7 mouse cellular contexts compared by ENCODE assay signal in the genomic region with DNA sequence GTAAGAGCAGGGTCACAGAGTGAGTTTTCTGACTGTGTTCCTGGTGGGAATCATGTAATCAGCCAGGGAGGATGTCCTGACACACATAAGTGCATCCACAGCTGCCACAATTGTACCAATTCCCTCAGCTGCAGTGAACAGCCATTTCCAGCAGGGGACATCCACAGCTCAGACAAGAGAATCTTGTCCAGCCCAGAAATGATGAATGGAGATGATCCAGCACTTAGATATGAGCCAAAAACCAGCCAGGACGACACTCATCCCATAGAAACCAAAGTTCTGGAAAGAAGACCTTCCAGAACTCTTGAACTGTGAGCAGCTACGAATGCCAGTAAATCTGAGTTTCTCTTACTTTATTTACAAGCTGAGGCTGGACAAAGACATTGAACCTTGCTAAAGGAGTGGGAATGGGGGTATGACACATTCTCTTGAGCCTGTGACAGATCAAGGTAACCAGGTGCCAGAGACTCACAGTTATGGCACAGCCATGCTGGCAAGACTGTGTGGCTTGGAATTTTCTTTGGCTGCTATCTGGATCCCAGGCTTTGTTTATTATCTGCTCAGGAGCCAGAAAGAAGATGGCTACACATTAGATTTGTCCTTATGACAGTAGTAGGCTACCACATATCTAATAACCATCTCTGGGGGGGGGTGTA.
DNase-seq lines count a peak whose midpoint lies in the region; ATAC-seq and TF ChIP-seq lines count a peak whose summit lies in the region.

No protein-coding gene starts in this region.

- peak; percentile 18 for DNase-seq in R1 (ENCODE audit: low read depth, low spot score)
- peak; percentile 43 for DNase-seq in embryo, embryonic 9.5 days (ENCODE audit: extremely low spot score)
- DNase-seq in hindbrain, embryonic 11.5 days (ENCODE audit: low spot score): peak; percentile 65
- DNase-seq in left cerebral cortex, postnatal 10 days (ENCODE audit: extremely low spot score in 1 of 2, low spot score in 2 of 2): peak; percentile 51 to 66
- no peak for DNase-seq in thymus, postnatal 25 days

- WGBS in hindbrain, embryonic 11.5 days: 54% methylated on average over 2 of the region's 2 CpGs
- 48% methylated on average over 2 of the region's 2 CpGs for WGBS in midbrain, embryonic 16.5 days

- no peak overlapping the region for H3K4me2 ChIP-seq in hindbrain, embryonic 11.5 days (replicated peaks; ENCODE audit: low read depth, low read length)
- no peak overlapping the region for H3K4me2 ChIP-seq in midbrain, embryonic 16.5 days (ENCODE audit: low read length)

- TF ChIP-seq EP300 in ES-Bruce4 (IDR thresholded peaks at IDR 0.05; ENCODE audit: insufficient read depth, low read depth, low read length): no peak

- H3K27ac ChIP-seq in ES-Bruce4 (ENCODE audit: insufficient read depth, low read length): no peak overlapping the region
- no peak overlapping the region for H3K27ac ChIP-seq in hindbrain, embryonic 11.5 days (ENCODE audit: low read depth, low read length)
- no peak overlapping the region for H3K27ac ChIP-seq in midbrain, embryonic 16.5 days (ENCODE audit: low read length)

- H3K9me3 ChIP-seq in ES-Bruce4 (replicated peaks; ENCODE audit: control insufficient read depth, insufficient read depth, low read length, poor library complexity, severe bottlenecking): no peaks in the 10 kb centered on the region
- H3K9me3 ChIP-seq in hindbrain, embryonic 11.5 days (ENCODE audit: control insufficient read depth, low read length): no peaks in the 10 kb centered on the region
- no peaks in the 10 kb centered on the region for H3K9me3 ChIP-seq in midbrain, embryonic 16.5 days (replicated peaks; ENCODE audit: control insufficient read depth, low read length, poor library complexity, severe bottlenecking)

- H3K9ac ChIP-seq in ES-Bruce4 (ENCODE audit: low read depth, poor library complexity, severe bottlenecking): no peak overlapping the region
- no peak overlapping the region for H3K9ac ChIP-seq in hindbrain, embryonic 11.5 days (ENCODE audit: low read depth, low read length)
- no peak overlapping the region for H3K9ac ChIP-seq in midbrain, embryonic 16.5 days (ENCODE audit: low read depth, low read length)

- H3K4me1 ChIP-seq in ES-Bruce4 (ENCODE audit: control insufficient read depth, insufficient read depth, low read length): no peaks in the 10 kb centered on the region
- no peaks in the 10 kb centered on the region for H3K4me1 ChIP-seq in hindbrain, embryonic 11.5 days (replicated peaks; ENCODE audit: control insufficient read depth, insufficient read depth, low read length)
- no peaks in the 10 kb centered on the region for H3K4me1 ChIP-seq in midbrain, embryonic 16.5 days (ENCODE audit: control insufficient read depth, insufficient read depth, low read length)

- H3K27me3 ChIP-seq in ES-Bruce4 (ENCODE audit: control insufficient read depth, insufficient read depth, low read length, poor library complexity, severe bottlenecking): no peaks in the 10 kb centered on the region
- H3K27me3 ChIP-seq in hindbrain, embryonic 11.5 days (ENCODE audit: control insufficient read depth, insufficient read depth, low read length): no peaks in the 10 kb centered on the region
- no peaks in the 10 kb centered on the region for H3K27me3 ChIP-seq in midbrain, embryonic 16.5 days (ENCODE audit: control insufficient read depth, insufficient read depth, low read depth, low read length)

- ATAC-seq in hindbrain, embryonic 11.5 days (ENCODE audit: low FRiP score): peak; percentile 61
- peak; percentile 80; the same call in 1 of the 2 replicates for ATAC-seq in midbrain, embryonic 16.5 days

- H3K36me3 ChIP-seq in ES-Bruce4 (ENCODE audit: control insufficient read depth, insufficient read depth, low read length, poor library complexity, severe bottlenecking): no peaks in the 10 kb centered on the region
- no peaks in the 10 kb centered on the region for H3K36me3 ChIP-seq in hindbrain, embryonic 11.5 days (ENCODE audit: control insufficient read depth, insufficient read depth, low read length)
- H3K36me3 ChIP-seq in midbrain, embryonic 16.5 days (ENCODE audit: control insufficient read depth, insufficient read depth, low read length): no peaks in the 10 kb centered on the region

- TF ChIP-seq CTCF in ES-Bruce4 (IDR thresholded peaks at IDR 0.05; ENCODE audit: low read depth, low read length): peak; percentile 11

- TF ChIP-seq POLR2A in ES-Bruce4 (IDR thresholded peaks at IDR 0.05; ENCODE audit: insufficient read depth, low read length): no peak

- no peak overlapping the region for H3K4me3 ChIP-seq in ES-Bruce4 (ENCODE audit: low read depth, low read length)
- no peak overlapping the region for H3K4me3 ChIP-seq in hindbrain, embryonic 11.5 days (ENCODE audit: low read depth, low read length)
- H3K4me3 ChIP-seq in midbrain, embryonic 16.5 days (ENCODE audit: low read depth, low read length): no peak overlapping the region

- intact Hi-C loops in left cerebral cortex, postnatal 10 days (cut with DNase I): loop anchor here (5.0 to 10.0 kb wide), 2 partner anchors 343 to 709 kb away; no protein-coding TSS in a partner anchor
